Mouse (Mus musculus) adrenal gland, adult 2 months (tissue): Measurements from ENCODE around the gene Slc13a4. TPM values are rescaled to one million over a fixed set of nuclear protein-coding genes. Genes with fewer than 3 reads are reported as not detected.

Source experiments
- DNase-seq: peaks from one replicate; pipeline ENCODE4 v3.0.0; 2021
- long read RNA-seq: library from polyadenylated mRNA; stranded (forward); transcript quantifications from one replicate; pipeline ENCODE4 v2.0.0, GENCODE M21; 2021
- polyA plus RNA-seq: library from polyadenylated mRNA; depleted of rRNA; stranded (reverse); fragments of >200 nt; gene quantifications from 2 replicates; pipeline ENCODE4 v1.2.3, GENCODE M21; 2012; rRNA removed
- total RNA-seq, 2 experiments: library from RNA; stranded (reverse); gene quantifications; 2 replicates each; pipeline ENCODE4 v1.2.3; 2021

Slc13a4 gene
- total RNA-seq: under 1 TPM; 0.35 to 0.45 TPM
- 0.76 and 1.4 TPM in 2 replicates for polyA plus RNA-seq
- long read RNA-seq: 0 reads

GRCm38 (mm10) chr6:35308037-35308436, at the start of gene Slc13a4:
Gene Slc13a4, minus strand, starts transcription at chr6:35308131.
- no peak for DNase-seq

- DNase-seq: no peak
Observed at GRCm38 (mm10) chr6:35355320-35355719, 47.4 kb upstream of the Slc13a4 start.

GRCm38 (mm10) chr6:35354622-35354998, 46.7 kb upstream of the Slc13a4 start:
- DNase-seq: no peak

GRCm38 (mm10) chr6:35353846-35354621, 46.1 kb upstream of the Slc13a4 start:
- no peak for DNase-seq

GRCm38 (mm10) chr6:35353416-35353815, 45.5 kb upstream of the Slc13a4 start:
- no peak for DNase-seq

- DNase-seq: no peak
Observed at GRCm38 (mm10) chr6:35352867-35353266, 44.9 kb upstream of the Slc13a4 start.

GRCm38 (mm10) chr6:35351826-35352225, 43.9 kb upstream of the Slc13a4 start:
- DNase-seq: no peak

DNA sequence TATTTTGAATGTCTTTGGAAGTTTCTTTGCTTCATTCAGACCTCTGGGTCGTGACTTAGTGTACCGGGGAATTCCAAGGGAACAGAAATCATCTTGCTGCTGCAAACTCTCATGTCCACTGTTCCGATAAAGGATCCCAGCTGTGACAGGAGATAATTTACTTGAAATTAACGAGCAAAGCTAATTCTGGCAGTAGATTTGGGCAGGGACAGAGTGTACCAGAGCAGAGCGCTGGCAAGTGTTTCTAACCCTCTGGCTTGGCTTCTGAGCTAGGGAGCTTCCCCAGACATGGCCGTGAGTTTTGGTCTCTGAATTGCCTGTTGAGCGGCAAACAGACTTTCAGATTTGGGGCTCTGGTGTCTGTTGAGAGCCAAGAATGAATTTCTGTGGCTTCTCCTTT, 41.9 kb upstream of the Slc13a4 start:
- DNase-seq: no peak

- DNase-seq: no peak
Observed at GRCm38 (mm10) chr6:35338640-35339039, 30.7 kb upstream of the Slc13a4 start.

- no peak for DNase-seq
Observed at GRCm38 (mm10) chr6:35337836-35338235, 29.9 kb upstream of the Slc13a4 start.

DNA sequence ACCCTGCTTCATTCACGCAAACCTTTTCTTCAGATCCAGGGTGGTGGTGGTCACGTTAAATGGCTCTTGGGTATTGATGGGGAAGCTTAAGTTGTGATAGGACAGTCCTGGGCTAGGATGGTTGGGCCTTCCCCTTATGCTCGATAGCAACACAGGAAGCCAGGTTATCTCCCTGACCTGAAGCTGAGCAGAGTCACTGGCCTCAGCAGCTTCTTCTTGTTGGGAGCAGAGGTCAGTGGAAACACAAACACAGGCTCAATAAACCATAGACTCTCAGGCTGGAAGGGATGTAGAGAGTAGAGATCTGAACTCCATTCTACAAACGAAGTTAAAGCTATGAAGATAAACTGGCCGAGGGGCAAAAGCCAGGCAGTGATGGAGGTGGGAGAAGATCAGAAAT, 27.5 kb upstream of the Slc13a4 start:
- no peak for DNase-seq

DNA sequence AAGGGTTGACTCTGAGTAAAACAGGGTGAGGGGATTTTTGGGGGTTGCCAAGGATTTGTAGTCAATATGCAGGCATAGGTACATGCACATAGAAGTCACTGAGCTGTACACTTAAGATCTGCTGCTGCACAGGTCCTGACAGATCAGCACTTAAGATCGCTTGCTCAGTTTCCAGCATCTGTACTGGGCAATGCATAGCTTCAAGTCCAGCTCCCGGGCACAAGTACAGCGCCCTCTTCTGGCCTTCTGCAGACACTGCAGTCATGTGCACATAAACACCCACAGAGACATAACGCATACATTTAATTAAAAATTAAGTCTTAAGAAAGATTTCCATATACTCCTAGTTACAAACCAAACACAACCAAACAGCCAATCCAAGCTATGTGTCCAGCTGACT, 26.3 kb upstream of the Slc13a4 start:
- no peak for DNase-seq

GRCm38 (mm10) chr6:35333632-35334031, 25.7 kb upstream of the Slc13a4 start:
- no peak for DNase-seq

DNA sequence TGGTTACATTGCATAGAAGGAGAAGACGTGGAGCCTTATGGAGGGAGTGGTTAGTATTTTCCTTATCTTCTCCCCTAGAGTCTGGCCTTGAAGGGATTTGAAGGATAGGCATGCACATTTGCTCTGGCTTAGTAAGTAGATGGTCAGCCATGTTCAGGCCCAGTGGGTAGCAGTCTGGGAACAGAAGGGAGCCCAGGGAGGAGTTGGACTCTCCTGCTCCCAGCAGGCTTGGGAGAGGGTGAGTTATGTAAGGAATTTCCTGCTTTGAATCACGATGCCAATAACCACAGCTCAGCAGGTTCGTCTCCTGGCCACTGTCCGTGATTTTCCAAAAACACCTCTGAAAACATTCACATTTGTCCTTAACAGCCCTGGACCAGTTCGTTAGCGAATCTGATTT, 22.9 kb upstream of the Slc13a4 start:
- DNase-seq: no peak

GRCm38 (mm10) chr6:35329956-35330355, 22.0 kb upstream of the Slc13a4 start:
- no peak for DNase-seq

DNA sequence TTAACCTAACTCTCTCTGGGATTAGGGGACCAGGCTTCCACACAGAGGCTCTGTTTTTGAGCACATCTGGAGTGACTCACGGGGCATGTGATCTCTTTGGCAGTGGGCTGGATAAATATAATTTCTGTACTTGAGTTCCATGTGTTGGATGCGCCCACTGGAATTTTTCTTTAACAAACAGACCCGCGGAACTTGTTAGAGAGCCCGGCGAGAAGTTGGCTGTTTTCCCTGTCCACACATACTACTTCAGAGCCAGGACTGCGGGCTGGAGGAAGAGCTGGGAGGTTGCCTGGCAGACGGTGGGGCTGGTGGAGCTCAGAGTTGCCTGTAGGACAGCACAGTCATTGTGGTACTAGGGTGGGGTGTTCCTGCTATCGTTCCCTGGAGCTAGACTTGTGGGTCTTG, 18.2 kb upstream of the Slc13a4 start, which contains the start of gene Fam180a:
Gene Fam180a, minus strand, starts transcription at position 31 of the 405 bp plus-strand sequence.
- peak; percentile 16 for DNase-seq

GRCm38 (mm10) chr6:35324306-35324705, 16.4 kb upstream of the Slc13a4 start:
- no peak for DNase-seq

DNA sequence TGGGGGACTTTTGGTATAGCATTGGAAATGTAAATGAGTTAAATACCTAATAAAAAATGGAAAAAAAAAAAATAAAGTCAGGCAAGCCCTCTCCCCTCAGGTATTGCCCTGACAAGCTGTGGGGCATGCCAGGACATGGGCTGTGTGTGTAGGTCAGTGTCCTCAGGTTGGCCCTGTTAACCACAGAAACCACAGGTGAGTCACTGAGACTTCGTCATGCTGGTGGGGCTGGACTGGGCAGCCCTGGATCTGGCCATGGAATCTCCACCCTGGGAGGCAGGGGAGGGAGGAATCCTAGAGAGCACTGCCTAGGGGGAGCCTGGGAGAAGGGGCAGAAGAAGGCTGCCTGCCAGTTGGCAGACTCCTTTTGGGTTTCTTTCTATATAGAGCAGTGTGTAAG, 15.1 kb upstream of the Slc13a4 start:
- DNase-seq: no peak

GRCm38 (mm10) chr6:35321105-35321504, 13.2 kb upstream of the Slc13a4 start:
- DNase-seq: peak; percentile 10

DNA sequence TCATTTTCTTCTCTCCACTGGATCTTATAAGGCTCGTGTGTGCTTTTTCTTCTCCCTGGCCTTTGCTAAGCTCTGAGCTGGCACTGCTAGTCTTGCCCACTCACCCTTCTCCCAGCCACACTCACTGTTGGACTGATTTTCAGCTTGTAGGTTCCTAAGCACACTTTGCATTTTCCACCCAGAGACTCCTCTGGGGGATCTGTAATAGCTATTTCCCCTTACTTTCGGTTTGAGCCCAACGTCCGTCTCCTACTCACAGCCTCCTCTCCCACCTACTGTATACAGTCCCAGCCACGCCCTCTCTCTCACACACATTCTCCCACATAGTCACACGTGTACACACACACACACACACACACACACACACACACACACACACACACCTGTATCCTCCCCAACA, 11.9 kb upstream of the Slc13a4 start:
- no peak for DNase-seq

DNA sequence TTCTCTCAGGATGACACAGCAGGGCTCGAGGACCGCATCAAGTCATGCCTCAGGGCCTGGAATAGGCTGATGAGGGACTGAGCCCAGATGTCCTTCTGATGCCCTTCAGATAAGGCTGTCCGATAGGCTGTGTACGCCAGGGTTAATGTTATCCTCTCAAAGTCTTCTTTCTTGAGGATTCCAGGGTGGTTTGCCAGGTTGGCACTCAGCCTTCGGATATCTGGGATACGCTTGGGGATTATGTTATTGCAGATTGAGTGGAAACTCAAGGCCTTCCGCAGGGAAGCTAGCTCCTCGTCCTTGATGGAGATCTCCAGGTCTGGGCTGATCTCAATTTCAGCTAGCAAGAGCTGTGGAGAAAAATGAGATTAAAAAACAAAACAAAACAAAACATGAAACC, 5.6 kb upstream of the Slc13a4 start:
- DNase-seq: no peak

- no peak for DNase-seq
Observed at GRCm38 (mm10) chr6:35309406-35309805, 1.5 kb upstream of the Slc13a4 start.

DNA sequence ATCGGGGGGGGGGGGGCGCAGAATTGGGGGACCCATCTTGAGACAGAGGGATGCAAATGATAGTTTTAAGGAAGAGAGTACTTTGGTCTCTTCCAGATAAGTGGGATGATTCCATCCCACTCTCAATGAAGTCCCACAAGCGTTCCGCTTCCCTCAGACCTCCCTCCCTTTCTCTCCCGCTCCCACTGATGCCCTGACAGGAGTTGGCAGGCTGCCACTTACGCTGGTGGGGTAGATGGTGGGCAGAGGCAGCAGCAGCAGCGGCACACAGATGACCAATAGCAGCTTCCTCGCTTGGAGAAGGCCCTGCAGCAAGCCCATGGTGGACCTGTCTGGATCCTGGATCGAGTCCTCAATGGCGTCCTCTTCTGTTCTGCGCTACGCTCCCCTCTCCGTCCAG, 795 bp downstream of the Slc13a4 start:
- no peak for DNase-seq

DNA sequence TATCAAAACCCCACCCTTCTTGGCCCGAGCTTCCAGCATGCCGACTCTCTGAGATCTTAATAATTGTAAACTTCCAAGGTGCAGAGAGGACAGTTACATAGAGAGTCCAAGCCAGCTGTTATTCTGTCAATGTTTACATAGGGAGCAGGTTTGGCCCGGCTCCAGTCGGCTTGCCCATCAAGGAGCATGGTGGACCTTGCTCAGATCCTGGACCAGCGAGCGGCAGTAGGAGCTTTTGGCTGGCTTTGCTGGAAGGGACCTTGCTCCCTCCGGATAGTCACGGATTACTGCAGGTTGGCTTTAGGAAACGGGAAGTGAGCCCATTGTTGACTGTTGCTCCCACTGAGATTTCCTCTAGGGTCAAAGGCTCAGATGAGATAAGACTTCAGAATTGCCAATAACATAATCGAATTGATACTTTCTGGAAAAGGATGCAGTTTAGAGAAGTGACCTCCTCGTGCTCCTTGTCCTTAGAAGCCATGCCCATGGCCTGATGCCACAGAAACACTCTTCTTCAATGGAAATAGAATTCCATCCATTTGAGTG, 4.5 kb downstream of the Slc13a4 start:
- DNase-seq: peak; percentile 10
